Mouse (Mus musculus) adrenal gland, adult 10 weeks (tissue): Measurements from ENCODE around the gene Tmem14a. TPM values are rescaled to one million over a fixed set of nuclear protein-coding genes. Genes with fewer than 3 reads are reported as not detected.

Experiments
- polyA plus RNA-seq: library from polyadenylated mRNA; stranded (reverse); fragments of 350-450 nt; fragmentation: Illumina TruSeq; extraction: RNeasy Lipid Tissue Mini Kit (QIAGEN cat#74804); gene quantifications from one replicate; pipeline ENCODE4 v1.2.3, GENCODE M21; 2014; ENCODE audit warnings: low read depth, low replicate concordance

Tmem14a gene
- 19.5 TPM for polyA plus RNA-seq

DNA sequence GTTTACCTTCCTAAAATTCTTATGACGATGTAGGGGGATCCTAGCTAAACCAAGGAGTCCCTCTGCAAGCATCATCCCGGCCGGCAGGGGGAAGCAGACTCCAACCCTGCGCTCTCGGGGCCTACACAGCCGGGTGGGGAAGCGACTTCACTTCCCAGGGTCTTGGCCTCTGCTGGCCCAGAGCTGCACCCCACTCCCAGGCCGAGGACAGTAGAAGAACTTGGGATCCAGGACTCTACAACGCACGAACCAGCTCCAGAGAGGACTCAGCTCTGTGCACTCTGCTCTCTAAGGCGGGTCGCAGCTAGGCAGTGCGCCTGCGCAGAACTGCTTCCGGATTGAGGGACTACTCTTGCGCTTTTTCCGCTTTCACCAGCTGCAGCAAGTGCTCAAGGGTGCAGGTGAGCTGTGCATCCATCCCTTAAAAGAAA lies at the start of gene Tmem14a:
Gene Tmem14a (plus strand): TSS at position 87 of the 431 bp plus-strand sequence.

DNA sequence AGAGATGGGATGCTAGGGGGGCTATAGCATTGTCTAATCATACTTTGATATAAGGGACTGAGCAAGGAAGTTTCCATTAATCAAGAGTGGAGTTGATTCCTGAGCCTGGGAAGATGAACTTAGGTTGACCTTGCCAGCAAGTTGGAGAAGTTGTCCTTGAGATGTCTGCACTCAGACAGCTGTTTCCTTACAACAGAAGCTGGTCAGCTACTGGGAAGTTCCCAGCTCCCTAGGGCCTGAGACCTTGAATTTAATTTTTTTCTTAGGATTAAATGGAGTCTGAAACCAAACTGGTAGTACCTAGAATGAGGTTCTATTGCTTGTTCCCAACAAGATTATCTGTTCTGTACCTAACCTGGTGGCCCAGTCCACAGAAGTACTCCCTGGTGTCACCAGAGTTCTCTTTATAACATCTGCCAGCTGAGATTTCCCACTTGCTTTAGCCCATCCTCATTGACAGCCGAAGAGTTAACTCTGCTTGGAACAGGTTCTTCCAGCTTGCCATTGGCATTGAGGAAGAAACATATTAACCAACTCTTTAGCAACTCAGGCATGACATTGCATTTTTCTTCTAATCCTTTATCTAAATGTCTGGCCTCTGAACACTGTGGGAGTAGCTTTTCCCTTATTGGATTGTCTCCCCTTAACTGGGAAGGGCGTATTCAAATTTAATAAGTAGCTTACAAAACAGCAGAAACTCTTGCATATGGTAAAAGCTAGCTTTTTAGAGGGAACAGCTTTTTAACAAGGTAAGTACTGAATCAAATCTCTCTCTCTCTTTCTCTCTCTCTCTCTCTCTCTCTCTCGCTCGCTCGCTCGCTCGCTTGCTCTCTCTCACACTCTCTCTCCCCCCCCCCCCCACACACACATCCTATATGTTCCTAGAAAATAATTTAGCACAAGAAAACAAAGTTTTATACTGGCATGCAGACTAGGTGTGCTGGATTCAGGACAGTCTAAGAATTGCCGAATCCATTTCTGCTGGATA lies 21.8 kb downstream of the Tmem14a start, which contains the start of gene Gsta3:
Gene Gsta3 (plus strand): TSS at position 679 of the 988 bp plus-strand sequence.

Other genes starting within 250 kb of the Tmem14a start
- 1.9 TPM for gene Tram2, start 139.3 kb upstream of the Tmem14a start, polyA plus RNA-seq
- gene Gsta3, start 22.0 kb downstream of the Tmem14a start, polyA plus RNA-seq = 65.0 TPM
- gene Khdc1a, start 131.1 kb downstream of the Tmem14a start, polyA plus RNA-seq = not detected
- not detected for gene Khdc1c, start 149.8 kb downstream of the Tmem14a start, polyA plus RNA-seq
- gene Khdc1b, start 165.0 kb downstream of the Tmem14a start, polyA plus RNA-seq = not detected